Mouse (Mus musculus) kidney, adult 8-10 months (tissue): ENCODE data around the gene Hsd17b2.
A peak's percentile ranks its signal among the peaks of the same experiment; 100 is the strongest.

ENCODE experiments used
- DNase-seq, 2 experiments: peaks; one replicate each; pipeline ENCODE4 v3.0.0; 2022

The Hsd17b2 gene

DNA sequence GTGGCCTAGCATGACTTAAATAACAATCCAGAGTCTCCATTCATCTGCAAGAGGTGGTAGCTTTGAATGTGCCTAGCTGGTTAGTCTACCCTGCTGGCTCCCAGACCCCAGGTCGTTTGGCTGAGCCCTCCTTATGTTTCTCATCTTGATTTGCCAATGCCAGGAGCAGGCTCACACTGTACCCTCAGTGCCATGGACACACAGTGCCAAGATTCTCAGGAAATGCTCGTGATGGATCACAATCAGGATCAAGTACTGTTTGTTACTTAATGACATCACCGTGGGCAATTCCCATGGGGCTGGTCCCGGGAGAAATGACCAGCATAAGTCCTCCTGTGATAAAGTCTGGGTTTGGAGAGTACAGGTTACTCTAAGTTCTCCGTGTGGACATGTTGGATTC is 14.2 kb downstream of the Hsd17b2 start:
- DNase-seq, result no peak

DNA sequence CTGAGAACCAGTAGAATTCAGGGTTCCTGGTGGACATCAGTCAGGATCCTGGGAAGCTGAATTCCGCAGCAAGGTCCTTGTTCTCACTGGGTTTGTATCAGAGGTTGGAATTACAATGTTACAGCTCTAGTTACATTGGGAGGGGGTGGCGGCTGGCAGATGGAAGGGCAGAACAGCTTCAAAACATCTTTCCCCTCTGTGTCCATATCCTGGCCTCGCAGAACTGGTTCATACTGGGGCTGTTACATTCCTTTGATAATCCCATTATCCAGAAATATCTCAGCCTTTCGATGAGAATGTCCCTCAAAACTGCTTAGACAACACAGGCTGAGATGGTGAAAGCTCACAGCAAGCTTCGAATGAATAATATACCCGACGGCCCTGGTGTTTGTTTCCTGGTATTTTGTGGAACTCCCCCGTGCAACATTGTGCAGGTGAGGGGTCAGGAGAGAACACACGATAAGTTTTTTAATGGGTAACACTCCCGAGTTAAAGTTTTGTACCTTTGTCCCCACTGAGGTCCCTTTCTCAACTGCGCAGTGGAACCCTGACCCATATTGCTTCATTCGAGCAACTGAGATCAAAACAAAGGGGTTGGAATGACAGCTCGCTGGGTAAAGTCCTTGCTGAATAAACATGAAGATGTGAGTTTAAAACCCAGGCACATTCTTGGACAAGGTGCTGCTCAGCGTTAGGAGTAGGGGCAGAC is 16.6 kb downstream of the Hsd17b2 start:
- DNase-seq, result peak; percentile 64 to 79

GRCm38 (mm10) chr8:117726467-117726866 is 24.8 kb downstream of the Hsd17b2 start:
- DNase-seq, result no peak

GRCm38 (mm10) chr8:117727561-117727960 is 25.9 kb downstream of the Hsd17b2 start:
- DNase-seq, result peak; percentile 41 to 54

GRCm38 (mm10) chr8:117728234-117728633 is 26.5 kb downstream of the Hsd17b2 start:
- DNase-seq, result peak in 1 of 2 experiments; percentile 33

DNA sequence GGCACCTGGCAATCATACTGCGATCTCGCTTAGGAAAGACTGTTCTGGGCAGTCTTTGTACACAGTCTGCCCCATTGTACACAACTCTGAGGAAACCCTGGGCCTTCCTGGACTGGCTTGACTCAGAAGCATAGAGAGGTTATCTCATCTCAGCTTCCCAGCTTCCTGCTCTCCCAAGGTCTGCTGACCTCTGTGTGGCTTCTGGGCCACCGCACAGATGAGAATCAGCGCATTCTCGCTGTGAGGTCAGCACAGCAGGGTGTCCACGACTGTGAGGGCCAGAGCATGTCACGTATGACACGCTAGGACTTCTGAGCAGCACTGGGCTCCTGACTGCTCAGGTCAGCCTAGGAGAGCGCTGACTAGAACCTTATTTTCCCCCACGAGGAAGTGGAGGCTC is 29.3 kb downstream of the Hsd17b2 start:
- no peak for DNase-seq

DNA sequence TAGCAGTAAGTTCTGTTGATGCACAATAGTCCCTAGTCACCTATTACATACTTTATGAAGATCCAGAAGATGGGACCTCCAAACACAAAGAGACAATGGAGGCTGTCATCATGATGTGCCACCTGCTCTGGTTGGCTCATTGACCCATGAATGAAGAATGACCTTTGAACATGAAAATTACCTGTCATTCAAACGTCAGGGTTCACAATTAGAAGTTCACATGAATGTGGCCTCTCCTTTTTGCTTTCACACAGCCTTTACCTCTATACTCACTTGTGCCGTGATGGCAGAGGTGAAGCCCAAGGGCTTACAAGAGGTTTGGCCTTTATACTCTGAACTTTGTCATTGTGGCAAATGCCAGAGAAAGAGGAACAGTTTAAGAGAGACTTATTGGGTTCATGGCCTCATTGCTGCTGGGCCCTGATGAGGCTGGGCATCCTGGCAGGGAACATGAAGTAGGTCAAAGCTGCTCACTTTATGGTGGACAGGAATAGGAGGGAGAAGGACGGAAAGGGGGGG is 35.0 kb downstream of the Hsd17b2 start:
- peak; percentile 37 for DNase-seq

DNA sequence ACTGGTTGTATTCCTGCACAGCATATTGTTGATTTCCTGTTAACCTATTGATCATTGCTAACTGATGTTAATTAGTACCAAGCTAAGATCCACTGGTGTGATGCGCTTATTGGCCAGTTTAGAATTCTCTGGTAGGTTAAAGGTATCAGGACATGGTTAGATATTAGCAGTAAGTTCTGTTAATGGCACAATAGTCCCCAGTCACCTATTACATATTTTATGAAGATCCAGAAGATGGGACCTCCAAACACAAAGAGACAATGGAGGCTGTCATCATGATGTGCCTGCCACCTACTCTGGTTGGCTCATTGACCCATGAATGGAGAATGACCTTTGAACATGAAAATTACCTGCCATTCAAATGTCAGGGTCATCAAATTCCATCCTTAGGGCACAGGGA is 36.5 kb downstream of the Hsd17b2 start:
- DNase-seq, result peak in 1 of 2 experiments; percentile 23

DNA sequence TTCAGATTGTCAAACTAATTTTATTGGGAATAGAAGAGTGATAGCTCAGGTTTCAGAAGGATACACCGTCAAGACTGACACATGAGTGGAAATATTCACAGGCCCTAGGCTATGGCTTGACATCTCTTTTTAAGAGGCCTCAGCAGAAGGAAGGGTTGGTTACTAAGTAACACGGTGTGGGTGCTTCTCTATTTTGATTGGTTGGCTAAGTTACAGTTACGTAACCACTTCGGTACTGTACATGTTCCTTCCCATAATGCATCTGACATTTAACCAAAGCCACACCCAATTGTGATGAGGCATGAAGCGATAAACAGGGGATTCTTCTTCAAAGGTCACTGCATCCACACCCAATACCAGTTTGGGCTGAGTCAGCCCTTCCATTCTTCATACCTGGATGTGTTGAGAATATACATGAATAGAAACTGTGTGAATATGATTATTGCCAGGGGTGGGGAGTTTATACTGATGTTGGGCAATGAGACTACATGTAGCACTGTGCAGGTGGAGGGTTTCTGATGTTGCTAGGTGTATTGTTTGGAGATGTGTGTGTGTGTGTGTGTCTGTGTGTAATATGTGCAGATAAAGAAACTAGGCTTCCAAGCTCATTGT is 38.8 kb downstream of the Hsd17b2 start:
- no peak for DNase-seq

DNA sequence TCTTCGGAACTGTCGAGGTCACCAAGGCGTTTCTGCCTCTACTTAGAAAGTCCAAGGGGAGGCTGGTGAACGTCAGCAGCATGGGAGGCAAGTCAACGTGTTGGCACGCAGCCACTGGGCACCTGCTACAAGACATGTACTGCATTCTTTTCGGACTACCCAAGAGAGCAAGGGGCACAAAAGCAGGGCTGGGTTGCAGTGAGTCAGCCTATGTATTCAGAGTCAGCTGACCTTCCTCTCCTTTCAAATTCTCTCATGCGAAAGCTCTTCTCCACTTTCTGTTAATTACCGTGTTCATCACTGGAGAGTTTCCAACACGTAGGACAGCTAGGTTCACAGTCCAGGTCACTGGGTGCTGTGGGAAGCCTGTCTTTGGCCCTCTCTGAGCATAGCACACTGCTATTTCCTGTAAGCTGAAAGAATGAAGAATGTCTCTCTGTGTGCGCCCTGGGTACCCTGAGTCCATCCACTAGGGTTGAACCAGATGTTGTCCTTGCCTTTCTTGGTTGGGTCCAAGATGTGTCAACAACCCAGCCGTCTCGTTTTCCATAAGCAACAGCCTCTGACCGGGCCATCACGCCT is 40.8 kb downstream of the Hsd17b2 start:
- DNase-seq, result peak; percentile 82

DNA sequence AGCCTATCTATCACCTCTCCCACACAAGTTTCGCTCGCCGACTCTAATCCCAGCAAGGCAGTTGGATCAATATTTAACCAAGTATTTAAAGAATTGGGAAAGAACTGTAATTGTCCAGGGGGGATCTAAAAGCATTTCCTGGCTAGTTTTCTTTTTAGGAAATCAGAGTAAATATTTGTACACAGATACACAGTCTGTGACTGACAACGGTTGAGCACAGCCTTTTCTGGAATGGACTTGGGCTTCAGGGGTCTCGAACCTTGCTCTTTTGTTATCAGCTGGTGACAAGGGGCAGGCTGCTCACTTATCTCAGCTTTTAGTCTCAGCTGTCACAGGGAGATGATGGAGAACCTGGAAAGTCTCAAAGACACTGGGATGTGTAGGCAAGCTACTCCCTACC is 44.9 kb downstream of the Hsd17b2 start:
- DNase-seq, result no peak

DNA sequence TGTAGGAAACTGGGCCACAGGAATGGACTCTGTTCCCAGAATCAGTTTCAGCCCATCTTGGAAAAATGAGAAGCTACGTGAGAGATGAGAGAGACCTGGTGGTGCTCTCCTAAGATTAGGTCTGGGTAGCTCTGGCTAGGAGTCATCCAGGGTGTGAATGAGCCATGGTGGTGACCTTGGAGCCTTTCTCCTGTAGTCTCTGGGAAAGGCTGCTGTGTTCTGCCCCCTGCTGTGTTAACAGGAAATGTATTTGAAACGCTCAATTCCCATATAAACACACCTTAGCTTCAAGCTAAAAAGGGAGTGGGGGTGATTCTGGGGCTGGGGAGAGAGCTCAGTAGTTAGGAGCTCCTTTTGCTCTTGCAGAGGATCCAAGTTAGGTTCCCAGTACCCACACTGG is 45.7 kb downstream of the Hsd17b2 start:
- DNase-seq, result peak in 1 of 2 experiments; percentile 23

- no peak for DNase-seq
These were observed 46.4 kb downstream of the Hsd17b2 start for GRCm38 (mm10) chr8:117747886-117748730.

GRCm38 (mm10) chr8:117749436-117749835 is 47.7 kb downstream of the Hsd17b2 start:
- DNase-seq, result no peak

GRCm38 (mm10) chr8:117757900-117758299 is 56.2 kb downstream of the Hsd17b2 start:
- no peak for DNase-seq

GRCm38 (mm10) chr8:117762776-117763175 is 61.1 kb downstream of the Hsd17b2 start:
- no peak for DNase-seq

GRCm38 (mm10) chr8:117764625-117765024 is 62.9 kb downstream of the Hsd17b2 start:
- no peak for DNase-seq

DNA sequence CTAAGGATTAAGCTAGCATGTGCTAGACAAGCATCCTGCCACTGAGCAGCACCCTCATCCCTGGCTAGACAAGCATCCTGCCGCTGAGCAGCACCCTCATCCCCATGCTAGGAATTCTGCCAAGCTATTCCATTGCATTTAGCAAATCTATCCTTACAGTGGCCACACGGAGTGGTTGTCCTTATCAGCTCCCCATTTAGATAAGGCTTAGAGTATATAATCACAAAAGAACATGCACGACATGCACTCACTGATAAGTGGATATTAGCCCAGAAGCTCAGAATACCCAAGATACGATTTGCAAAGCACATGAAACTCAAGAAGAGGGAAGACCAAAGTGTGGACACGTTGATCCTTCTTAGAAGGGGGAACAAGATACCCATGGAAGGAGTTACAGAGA is 64.2 kb downstream of the Hsd17b2 start:
- no peak for DNase-seq

DNA sequence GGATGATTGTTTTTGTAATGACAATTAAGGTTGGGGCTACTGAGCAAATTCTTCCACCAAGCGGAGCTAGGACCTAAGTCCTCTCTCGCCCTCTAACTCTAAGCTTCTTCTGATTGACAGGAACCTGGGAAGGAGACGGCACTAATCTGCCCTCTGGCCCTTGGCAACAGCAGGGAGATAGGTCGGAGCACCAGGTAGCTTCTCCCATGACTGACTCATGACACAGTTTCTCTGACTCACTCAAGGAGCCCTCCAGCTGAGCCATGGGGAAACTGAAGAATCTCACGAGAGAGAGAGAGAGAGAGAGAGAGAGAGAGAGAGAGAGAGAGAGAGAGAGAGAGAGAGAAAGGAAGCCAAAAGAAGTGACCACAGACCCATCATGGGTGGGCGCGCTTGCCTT is 67.3 kb downstream of the Hsd17b2 start:
- no peak for DNase-seq

DNA sequence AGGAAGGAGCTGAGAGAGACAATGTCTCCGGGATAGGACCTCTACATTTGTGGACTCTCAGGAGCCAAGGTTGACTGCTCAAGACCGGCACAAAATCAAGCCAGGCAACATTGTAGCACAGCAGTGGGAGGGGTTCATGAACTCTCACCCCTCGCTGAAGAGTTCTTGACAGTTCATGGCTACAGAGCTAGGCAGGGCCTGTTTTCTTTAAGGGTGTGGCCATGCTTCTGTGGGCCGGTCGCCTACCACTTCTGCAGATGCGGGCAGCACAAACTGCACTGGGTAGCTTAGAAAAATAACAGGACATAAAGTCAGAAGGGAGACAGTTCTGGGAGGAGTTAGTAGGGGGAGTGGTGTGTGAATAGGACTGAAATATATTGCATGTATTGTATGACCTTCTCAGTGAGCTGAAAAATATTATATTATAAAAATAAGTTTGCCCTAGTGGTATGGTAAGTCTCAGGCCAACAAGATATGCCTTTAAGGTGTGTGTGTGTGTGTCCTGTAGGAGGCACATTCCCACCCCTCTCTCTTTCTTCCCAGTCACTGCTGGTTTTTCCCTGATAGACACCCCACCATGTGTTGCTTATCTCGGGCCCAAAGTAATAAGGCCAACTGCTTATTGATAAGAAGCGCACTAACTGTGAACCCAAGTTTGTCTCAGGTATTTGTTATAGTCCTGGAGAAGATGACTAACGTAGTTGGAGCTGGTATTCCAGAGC is 69.6 kb downstream of the Hsd17b2 start:
- DNase-seq, result no peak

DNA sequence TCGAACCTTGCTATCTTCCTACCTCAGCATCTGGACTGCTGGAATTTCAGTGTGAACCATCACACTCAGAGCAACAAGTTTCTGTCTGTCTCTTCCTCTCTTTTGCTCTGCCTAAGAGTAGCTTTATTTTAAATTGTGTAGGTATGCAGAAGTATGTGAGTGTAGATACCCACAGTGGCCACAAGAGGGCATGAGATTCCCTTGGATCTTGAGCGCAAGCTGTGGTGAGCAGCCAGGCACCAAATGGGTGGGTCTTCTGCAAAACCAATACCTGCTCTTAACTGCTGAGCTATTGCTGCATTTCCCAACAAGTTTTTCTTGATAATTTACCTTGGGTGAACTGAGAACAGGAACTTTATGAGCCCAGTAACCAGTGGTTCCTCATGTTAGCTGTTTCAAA is 70.4 kb downstream of the Hsd17b2 start:
- peak in 1 of 2 experiments; percentile 55 for DNase-seq

GRCm38 (mm10) chr8:117772597-117772996 is 70.9 kb downstream of the Hsd17b2 start:
- peak; percentile 7 to 10 for DNase-seq
